Mouse (Mus musculus) c-Kit-positive CD71-positive TER-119-positive erythroid progenitor cells, embryonic 14.5 days (primary cell): ENCODE measurements around the gene Rac3.
A peak's percentile ranks its signal among the peaks of the same experiment; 100 is the strongest.
"Not testable (repeated sequence)": the region's sequence is repeated elsewhere in the genome, so short reads cannot be mapped to it uniquely, and the experiment has no call there.

ENCODE experiments used
- DNase-seq: peaks from one replicate; pipeline ENCODE4 v3.0.0-alpha.2; 2013; ENCODE audit warnings: low spot score

Rac3 gene

GRCm38 (mm10) chr11:120729432-120730050 lies 8.3 kb downstream of the Rac3 start:
- DNase-seq = peak; percentile 53

GRCm38 (mm10) chr11:120730331-120730870 lies 9.1 kb downstream of the Rac3 start:
- DNase-seq = no peak

GRCm38 (mm10) chr11:120731395-120731794 lies 10.1 kb downstream of the Rac3 start:
- no peak for DNase-seq

GRCm38 (mm10) chr11:120731858-120732680 lies 10.8 kb downstream of the Rac3 start, which contains the start of gene Cbr2:
Cbr2 (minus strand) TSS chr11:120732114.
- no peak for DNase-seq

- DNase-seq = no peak
Observed at GRCm38 (mm10) chr11:120733521-120733920, 12.3 kb downstream of the Rac3 start.

GRCm38 (mm10) chr11:120736424-120736823 lies 15.2 kb downstream of the Rac3 start:
- no peak for DNase-seq

- no peak for DNase-seq
Observed at GRCm38 (mm10) chr11:120740981-120741380, 19.7 kb downstream of the Rac3 start.

- DNase-seq = no peak
Observed at GRCm38 (mm10) chr11:120744121-120744701, 22.9 kb downstream of the Rac3 start.

GRCm38 (mm10) chr11:120747974-120748373 lies 26.7 kb downstream of the Rac3 start:
- DNase-seq = no peak

- peak; percentile 44 for DNase-seq
Observed at GRCm38 (mm10) chr11:120749430-120749829, 28.2 kb downstream of the Rac3 start.

- no peak for DNase-seq
Observed at GRCm38 (mm10) chr11:120751606-120752005, 30.3 kb downstream of the Rac3 start.

- no peak for DNase-seq
Observed at GRCm38 (mm10) chr11:120760236-120760635, 39.0 kb downstream of the Rac3 start.

- DNase-seq = no peak
Observed at GRCm38 (mm10) chr11:120761811-120762671, 40.8 kb downstream of the Rac3 start.

GRCm38 (mm10) chr11:120762672-120763041 lies 41.4 kb downstream of the Rac3 start, which contains the start of gene Hmga1b:
Hmga1b (plus strand) TSS chr11:120762794.
- not testable (repeated sequence) for DNase-seq

GRCm38 (mm10) chr11:120763121-120763999 lies 42.1 kb downstream of the Rac3 start:
- DNase-seq = not testable (repeated sequence)

- not testable (repeated sequence) for DNase-seq
Observed at GRCm38 (mm10) chr11:120767023-120767422, 45.8 kb downstream of the Rac3 start.

- no peak for DNase-seq
Observed at GRCm38 (mm10) chr11:120768206-120768605, 46.9 kb downstream of the Rac3 start.

GRCm38 (mm10) chr11:120772749-120773148 lies 51.5 kb downstream of the Rac3 start:
- no peak for DNase-seq
